Mouse (Mus musculus): ENCODE data around the gene Prkg2. TPM values are rescaled to one million over a fixed set of nuclear protein-coding genes. Genes with fewer than 3 reads are reported as not detected.

The Prkg2 gene
- total RNA-seq, 2 experiments from 2014 or later: 2.4 to 3.0 TPM

DNA sequence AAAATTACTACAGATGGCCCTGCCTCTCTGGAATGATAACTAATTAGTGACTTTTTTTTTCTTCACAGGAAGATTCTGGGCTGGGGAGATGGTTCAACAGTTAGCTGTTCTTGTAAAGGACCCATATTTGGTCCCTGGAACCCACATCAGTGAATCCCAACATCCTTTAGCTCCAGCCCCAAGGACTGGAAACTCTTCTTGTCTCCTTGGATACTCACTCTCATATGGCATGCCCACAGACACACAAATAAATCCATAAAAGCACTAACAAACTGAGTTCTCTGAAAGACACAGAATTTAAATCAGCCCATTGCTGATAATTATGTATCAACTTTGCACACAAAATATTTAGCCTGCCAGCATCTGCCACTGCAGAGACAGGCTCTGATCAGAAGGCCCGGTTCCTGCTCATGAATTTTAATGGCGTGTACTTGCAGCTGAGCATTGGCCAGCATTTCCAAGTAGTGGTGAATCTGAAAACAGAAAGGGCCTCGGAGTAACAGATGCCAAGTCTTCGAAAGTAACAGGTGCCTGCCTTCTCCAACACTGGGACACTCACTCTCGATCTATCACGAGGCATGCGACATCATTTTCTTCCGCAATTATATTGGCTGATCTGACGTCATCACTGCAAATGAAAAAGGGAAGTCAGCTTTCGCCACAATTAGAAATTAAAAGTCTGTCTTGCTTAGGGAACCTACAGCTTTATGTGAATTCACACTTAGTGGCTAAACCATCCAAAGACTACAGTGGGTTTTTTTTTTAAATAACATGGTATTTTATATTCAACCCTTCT lies 61.1 kb downstream of the Prkg2 start:
- DNase-seq: no peak

GRCm38 (mm10) chr5:98966679-98967078 lies 70.5 kb downstream of the Prkg2 start:
- no peak for DNase-seq

DNA sequence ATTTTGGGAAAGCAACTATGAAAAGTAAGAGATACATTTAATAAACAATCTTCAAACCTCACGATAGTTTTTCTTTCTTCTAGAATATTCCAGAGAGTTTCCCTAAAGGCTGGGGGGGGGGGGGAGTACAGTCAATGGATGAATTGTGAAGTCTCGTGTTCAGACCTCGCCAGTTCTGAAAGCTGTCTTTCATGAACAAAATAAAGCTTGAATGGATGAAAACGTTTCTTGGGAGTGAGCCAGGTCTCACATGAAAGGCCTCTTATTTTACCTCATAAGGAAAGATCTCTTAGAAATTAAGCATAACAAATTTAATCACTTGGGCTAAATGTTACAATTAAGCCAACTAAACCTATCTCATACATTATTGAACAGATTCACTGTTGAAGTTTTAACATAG lies 72.0 kb downstream of the Prkg2 start:
- DNase-seq: no peak

DNA sequence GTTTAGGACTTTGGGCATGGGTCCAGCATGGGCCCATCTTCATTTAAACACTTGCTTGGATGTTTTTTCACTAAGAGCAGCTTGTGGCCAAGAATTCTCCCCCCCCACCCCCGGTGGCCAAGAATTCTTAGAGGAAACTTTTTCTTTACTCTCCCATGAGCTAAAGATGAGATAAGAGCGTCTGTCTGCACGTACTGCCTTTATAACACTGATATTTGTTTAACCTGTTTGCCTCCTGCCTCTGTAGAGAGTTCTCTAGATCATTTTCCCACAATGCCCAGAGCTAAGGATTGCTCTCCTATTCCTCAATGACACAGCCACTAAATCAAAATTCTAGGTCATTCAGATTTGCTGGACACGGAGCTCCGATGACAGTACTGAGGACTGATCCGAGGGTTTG lies 72.8 kb downstream of the Prkg2 start:
- DNase-seq: no peak

- DNase-seq: no peak
Measured at GRCm38 (mm10) chr5:98962472-98962871, 74.7 kb downstream of the Prkg2 start.

DNA sequence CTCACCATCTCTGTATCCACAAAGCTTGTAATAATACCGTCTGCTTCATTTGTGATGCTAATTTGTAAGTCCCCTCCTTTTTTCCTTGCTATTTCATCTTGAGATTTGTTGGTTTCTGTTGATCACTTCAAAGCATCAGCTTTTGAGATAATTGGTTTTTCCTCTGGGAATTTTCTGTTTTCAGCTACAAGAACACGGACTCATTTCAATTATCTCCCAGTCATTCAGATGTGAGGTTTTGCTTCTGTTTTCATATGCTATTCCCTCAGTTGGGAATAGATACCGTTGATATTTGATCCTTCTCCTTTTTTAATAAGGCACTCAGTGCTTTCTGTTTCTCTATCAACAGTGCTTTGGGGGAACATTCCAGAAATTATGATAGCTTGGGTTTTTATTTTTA lies 81.6 kb downstream of the Prkg2 start:
- no peak for DNase-seq

GRCm38 (mm10) chr5:98953386-98953785 lies 83.8 kb downstream of the Prkg2 start:
- DNase-seq: peak in 1 of 2 experiments; percentile 8

DNA sequence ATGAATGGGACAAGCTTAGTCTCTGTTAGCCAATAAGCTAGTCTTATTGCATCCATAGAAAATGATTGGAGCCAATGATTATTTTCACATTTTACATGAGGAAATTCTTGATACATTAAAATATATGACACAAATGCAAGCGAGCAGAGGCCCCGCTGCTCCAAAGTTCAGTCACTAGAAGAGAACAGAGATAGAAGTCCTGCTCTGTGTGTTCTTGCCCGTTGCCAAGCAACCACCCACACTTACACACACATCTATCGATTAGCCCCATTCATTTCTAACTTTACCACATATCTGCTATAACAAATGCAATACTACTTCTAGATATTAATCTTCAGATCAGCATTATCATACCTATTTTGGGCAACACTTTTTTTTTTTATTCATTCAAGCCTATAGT lies 85.6 kb downstream of the Prkg2 start:
- no peak for DNase-seq

GRCm38 (mm10) chr5:98950495-98951092 lies 86.6 kb downstream of the Prkg2 start:
- DNase-seq: no peak

DNA sequence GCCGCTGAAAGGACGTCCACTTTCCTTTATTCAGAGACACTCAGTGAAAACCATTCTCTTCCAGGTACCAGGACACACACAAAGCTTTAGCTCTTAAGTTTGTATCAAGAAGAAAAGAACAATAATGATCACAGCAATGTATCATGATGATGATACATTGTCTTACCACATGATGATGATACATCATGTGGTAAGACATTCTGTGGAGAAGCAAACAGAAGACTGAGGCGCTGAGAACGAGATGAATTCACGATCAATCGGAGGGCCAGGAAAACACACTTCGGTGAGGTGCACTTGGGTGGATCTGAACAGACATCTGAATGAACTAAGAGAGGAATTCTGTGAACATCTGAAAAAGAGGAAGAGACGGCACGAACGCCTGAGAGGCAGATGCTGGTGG lies 87.4 kb downstream of the Prkg2 start:
- no peak for DNase-seq

DNA sequence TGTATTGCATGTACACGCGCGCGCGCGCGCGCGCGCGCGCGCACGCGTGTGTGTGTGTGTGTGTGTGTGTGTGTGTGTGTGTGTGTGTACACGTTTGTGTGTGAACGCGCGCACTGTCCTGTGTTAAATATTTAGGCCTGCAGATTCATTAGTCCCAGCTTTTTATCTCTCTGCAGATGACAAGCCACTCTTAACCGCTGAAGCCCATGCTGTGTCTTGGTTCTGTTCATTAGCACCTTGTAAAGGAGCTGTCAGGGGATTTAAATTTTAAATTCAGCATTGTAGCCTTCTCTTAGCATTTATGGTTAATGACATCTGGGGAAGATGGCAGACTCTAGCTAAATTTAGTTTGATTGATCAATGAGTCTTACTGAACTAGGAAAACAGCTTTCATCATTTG lies 90.5 kb downstream of the Prkg2 start:
- no peak for DNase-seq

DNA sequence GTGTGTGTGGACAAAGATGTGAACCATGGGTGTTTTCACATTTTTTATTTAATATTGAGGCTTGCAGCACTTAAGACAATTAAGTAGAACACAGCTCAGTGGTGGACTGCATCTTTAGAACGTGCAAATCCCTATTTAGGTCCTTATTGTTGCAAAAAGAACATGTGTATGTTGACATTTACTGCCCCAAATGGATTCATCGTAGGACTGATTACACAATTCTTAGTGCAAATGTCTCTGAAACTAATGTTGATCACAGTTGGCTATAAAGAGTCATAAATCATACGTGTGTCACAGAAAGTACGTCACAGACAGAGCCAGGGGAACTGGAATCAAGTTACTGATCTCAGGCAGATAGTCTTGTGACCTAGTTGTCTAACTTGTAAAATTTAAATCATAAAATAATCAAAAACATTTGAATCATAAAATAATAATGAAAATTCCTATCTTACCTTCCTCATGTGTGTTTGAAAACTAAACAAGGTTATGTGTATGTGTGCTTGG lies 91.0 kb downstream of the Prkg2 start:
- no peak for DNase-seq

GRCm38 (mm10) chr5:98943776-98944175 lies 93.4 kb downstream of the Prkg2 start:
- no peak for DNase-seq

DNA sequence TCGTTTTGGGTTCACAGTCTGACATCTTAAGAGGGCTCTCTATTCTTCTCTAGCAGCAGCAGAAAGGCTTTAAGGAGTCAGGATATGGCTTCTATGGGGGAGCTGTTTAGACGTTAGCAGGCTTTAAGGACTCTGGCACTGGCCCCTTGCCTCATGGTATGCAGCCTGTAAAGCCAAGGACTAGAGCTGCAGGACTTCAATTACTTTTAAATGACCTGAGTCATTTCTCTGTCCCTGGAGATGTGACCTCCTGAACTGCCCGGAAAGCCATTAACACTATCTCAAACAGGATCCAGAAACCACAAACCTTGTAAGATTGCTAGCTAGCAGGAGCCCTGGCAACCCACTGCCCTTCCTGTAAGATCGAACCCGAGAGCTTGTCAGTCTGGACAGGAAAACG lies 96.4 kb downstream of the Prkg2 start:
- DNase-seq: no peak

GRCm38 (mm10) chr5:98939631-98940208 lies 97.4 kb downstream of the Prkg2 start:
- DNase-seq: no peak

GRCm38 (mm10) chr5:98939116-98939515 lies 98.0 kb downstream of the Prkg2 start:
- DNase-seq: no peak

GRCm38 (mm10) chr5:98937879-98938278 lies 99.3 kb downstream of the Prkg2 start:
- DNase-seq: no peak

- DNase-seq: no peak
Measured at GRCm38 (mm10) chr5:98936650-98937049, 100.5 kb downstream of the Prkg2 start.

GRCm38 (mm10) chr5:98935930-98936329 lies 101.2 kb downstream of the Prkg2 start:
- no peak for DNase-seq

DNA sequence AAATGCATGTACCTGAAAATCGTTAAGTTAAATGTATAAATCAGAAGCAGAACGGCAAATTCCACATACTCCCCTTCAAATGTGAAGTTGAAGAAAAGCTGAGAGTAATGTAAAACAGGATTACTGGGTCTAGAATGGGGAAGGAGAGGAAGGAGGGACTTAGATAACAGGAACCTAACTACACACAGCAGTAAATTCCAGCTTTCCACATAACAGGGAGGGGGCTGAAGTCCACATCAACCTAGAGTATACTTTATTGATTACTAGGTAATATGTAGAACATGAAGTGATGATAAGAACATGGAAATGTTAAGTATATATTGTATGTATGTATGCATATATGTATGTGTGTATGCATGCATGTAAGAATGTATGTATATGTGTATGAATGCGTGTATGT lies 114.2 kb downstream of the Prkg2 start:
- no peak for DNase-seq

GRCm38 (mm10) chr5:98921608-98922007 lies 115.5 kb downstream of the Prkg2 start:
- no peak for DNase-seq

GRCm38 (mm10) chr5:98918716-98919115 lies 118.4 kb downstream of the Prkg2 start:
- no peak for DNase-seq

DNA sequence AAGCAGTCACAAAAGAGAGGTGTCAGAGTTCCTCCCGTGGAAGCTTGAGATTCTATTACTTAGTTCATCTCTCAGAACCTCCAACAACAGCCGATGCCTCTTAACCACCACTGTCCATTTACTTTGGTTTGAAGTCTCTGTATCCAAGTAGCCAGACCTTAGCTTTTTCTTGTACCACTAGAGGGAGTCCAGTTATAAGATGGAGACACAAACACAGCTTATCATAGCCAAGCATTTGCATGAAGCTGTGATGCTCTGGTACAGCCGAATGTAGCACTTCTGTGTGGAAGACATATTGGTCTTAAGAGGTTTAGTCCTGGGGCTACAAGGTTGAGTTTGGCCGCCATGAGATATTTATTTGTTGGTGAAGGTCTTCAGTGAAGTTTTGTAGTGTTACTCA lies 134.8 kb downstream of the Prkg2 start:
- DNase-seq: no peak

Measured in adrenal gland, postnatal 36 days (tissue).